Mouse (Mus musculus): ENCODE data around the gene Col16a1.

- TF ChIP-seq POLR2A (IDR thresholded peaks at IDR 0.05; ENCODE audit: low read depth, low read length) (no peak), CTCF (conservative IDR thresholded peaks at IDR 0.05; ENCODE audit: insufficient read depth, insufficient read length, low read depth, low read length) (no peak)
Measured at GRCm38 (mm10) chr4:130063191-130063590, 15.6 kb downstream of the Col16a1 start.
